24 mouse cellular contexts compared by ENCODE assay signal in the genomic region with DNA sequence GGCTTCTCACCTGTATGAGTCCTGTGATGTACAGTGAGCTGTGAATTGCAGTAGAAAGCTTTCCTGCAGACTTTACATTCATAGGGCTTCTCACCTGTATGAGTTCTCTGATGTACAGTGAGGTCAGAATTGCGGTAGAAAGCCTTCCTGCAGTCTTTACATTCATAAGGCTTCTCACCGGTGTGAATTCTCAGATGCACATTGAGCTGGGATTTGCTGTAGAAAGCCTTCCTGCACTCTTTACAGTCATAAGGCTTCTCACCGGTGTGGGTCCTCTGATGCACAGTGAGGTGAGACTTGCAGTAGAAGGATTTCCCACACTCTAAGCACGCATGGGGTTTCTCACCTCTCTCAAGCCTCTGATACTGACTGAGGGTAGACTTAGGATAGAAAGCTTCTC.
"Had no signal": no experiment of that assay in that cellular context is flagged by ENCODE, and none has a peak within 500 bp of the region (broad histone marks: within the 10 kb centered on the region; RNA-seq: fewer than 3 reads in every experiment).

No protein-coding gene starts in this region.

- DNase-seq: kidney, postnatal 10 days; kidney, postnatal 36 days; layer of hippocampus, adult 9-11 months; liver; lung, adult 18-20 months; lung, postnatal 10 days; lung, postnatal 36 days; right cerebral cortex, adult 18-20 months; right cerebral cortex, postnatal 14 days; right cerebral cortex, postnatal 4 days; thymus, adult 2 months; thymus, postnatal 14 days; thymus, postnatal 4 days had no signal

- H3K4me3 ChIP-seq: kidney, embryonic 15.5 days; limb, embryonic 10.5 days; limb, embryonic 13.5 days; liver, embryonic 12.5 days; liver, embryonic 15.5 days; lung, embryonic 15.5 days; midbrain, embryonic 10.5 days; midbrain, embryonic 15.5 days; neural tube, embryonic 12.5 days had no signal

- H3K27ac ChIP-seq: kidney, embryonic 15.5 days; limb, embryonic 10.5 days; limb, embryonic 13.5 days; liver, embryonic 12.5 days; liver, embryonic 15.5 days; lung, embryonic 15.5 days; midbrain, embryonic 10.5 days; midbrain, embryonic 15.5 days; neural tube, embryonic 12.5 days; stomach, postnatal 0 days had no signal

- H3K9ac ChIP-seq: kidney, embryonic 15.5 days; limb, embryonic 13.5 days; liver, embryonic 12.5 days; liver, embryonic 15.5 days; lung, embryonic 15.5 days; midbrain, embryonic 15.5 days; neural tube, embryonic 12.5 days had no signal

- H3K4me1 ChIP-seq: kidney, embryonic 15.5 days; limb, embryonic 10.5 days; limb, embryonic 13.5 days; liver, embryonic 12.5 days; liver, embryonic 15.5 days; lung, embryonic 15.5 days; megakaryocyte, embryonic 14.5 days; midbrain, embryonic 10.5 days; midbrain, embryonic 15.5 days; neural tube, embryonic 12.5 days had no signal

- H3K4me2 ChIP-seq: kidney, embryonic 15.5 days; limb, embryonic 13.5 days; liver, embryonic 12.5 days; liver, embryonic 15.5 days; lung, embryonic 15.5 days; midbrain, embryonic 15.5 days; neural tube, embryonic 12.5 days had no signal

- H3K27me3 ChIP-seq: kidney, embryonic 15.5 days; limb, embryonic 13.5 days; liver, embryonic 12.5 days; liver, embryonic 15.5 days; lung, embryonic 15.5 days; megakaryocyte, embryonic 14.5 days; midbrain, embryonic 15.5 days; neural tube, embryonic 12.5 days had no signal

- ATAC-seq: liver, embryonic 12.5 days; midbrain, embryonic 15.5 days had no signal
